Mouse (Mus musculus) thymus, postnatal 4 days (tissue): ENCODE results near the gene Susd1.

ENCODE experiments used
- DNase-seq: peaks from one replicate; pipeline ENCODE4 v3.0.0; 2021

Gene Susd1

DNA sequence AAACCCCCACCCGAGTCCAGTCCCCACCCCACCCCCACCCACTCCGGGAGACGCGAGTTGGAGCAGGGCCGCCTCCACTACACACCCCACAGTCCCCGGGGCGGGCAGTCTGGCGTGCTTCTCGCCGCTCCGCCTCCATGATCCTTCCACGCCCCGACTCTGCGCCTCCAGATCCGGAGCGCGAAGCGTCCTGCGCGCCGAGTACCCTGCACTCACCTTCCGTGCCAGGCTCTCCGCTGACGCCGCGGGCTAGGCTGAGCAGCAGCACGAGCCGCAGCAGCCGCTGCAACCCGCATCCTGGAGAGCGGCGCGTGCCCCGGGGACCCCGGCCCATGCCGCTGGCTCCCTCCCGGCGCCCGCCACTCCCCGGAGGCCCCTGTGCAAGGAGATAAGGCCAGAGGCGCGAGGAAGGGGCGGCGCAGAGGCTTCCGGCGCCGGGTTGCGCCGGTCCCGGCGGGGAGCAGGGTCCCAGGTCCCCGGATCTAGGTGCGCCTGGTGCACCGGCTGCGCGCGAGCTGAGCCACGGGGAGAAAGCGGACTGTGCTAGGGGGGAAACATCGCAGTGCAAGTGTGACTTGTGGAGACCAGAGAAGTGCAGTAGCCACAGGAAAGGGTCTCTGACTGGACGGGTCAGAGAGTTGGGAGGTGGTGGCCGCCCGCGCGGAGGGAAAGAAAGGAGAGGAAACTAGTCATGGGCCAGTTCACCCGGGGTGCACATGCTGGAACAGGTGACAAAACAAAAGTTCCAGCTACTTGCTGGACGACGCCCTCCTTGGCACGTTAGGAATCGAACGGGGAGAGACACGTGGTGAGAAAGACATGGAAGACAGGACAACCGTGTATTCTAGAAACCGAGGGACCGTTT, at the start of gene Susd1:
Susd1 (minus strand) TSS at position 644 of the 865 bp plus-strand sequence.
- DNase-seq, result peak; percentile 85

DNA sequence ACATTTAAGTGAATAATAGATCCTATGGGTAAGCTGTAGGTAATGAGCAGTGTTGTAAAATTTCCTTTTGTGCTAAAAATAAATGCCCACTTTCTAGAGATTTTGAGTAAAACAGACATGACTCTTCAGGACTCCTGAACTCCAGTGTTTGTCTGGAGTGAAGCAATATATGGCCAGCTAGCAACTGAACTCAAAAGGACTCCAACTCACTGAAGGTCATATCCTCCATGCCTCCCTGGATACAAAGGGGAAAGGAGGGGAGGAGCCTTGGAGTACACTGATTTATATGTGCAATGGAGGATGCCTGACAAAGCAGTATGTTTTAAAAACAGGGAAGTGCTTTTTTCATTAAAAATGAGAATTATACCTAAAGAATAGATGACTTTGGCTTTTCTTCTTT, 32.9 kb upstream of the Susd1 start:
- no peak for DNase-seq

DNA sequence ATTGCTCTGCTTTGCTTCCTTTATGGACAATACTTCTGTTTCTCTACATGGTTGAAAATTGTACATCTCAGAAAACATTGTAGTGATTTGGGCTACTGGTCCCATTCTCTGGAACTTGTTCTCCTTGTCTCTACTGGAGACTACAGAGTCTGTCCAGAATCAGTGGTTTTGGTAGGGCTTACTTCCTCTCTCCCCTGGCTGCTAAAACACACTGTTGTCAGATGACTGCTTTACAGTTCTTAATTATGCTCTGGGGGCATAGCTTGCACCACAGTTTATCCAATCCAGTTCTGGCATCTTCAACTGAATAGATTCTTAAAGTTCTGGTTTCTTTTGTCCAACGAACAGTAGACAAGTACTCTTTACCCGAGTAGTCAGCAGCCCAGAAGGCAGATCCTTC, 27.0 kb upstream of the Susd1 start:
- DNase-seq, result no peak

DNA sequence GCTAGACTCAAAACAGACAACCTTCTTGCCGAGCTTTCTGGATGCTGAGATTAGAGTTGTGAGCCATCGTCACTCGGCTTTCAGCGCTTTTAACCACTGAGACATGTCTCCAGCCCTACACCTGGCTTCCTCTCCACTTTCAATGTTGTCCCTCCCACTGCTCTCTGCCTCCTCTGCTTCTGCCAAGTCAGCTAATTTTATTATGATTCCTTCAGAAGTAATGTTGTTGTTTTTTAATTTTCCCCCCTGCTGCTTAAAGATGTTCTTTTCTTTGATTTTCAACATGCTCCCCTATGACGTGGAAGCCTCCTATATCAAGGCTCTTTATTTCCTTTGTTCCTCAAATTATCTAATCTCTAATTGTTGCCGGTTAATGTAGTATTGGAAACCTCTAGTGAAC, 26.2 kb upstream of the Susd1 start:
- DNase-seq, result no peak

DNA sequence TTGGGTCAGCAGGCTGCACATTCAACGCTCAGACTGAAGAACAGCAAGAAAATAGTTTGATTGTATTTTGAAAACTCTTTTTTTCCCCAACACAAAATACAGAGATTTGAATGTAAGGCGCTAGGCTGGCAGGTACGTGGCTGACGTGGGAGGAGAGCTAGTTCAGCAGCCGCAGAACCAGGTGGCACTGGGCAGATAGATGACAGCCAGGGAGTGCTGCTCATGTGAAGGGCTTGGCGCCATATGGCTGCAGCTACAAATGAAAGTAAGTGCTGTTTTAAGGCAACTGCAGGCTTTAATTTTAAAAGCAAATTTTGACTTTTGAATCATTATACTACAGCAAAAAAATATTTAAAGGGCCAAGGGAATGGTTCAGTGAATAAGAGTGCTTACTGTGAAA, 24.1 kb upstream of the Susd1 start:
- DNase-seq, result no peak

DNA sequence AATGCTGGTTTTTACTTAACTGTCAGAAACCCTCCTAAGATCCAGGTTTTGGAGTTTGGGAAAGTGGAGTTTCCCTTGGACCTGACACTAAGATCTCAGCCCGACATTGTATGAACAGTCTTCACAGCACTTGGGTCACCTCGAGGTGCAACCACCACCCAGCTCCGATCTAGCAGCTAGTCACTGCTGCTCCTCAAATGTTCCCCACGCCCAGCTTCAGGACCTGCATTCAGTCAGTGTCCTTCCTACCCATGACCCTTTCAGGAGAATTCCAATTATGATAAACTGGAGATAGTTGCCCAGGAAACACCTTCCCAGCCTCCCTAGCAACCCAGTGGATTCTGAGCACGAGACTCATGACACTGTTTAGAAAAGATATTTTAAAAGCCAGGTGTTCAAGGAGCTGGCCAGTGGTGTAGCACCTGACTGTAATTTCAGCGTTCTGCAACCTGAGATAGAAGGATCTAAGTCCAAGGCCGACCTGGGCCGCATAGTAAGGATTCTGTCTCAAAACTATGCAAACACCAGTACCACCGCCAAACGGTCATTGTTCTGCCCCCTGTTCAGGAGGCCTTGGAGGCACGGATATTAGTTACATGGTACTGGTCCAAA, 22.8 kb upstream of the Susd1 start:
- DNase-seq, result no peak

DNA sequence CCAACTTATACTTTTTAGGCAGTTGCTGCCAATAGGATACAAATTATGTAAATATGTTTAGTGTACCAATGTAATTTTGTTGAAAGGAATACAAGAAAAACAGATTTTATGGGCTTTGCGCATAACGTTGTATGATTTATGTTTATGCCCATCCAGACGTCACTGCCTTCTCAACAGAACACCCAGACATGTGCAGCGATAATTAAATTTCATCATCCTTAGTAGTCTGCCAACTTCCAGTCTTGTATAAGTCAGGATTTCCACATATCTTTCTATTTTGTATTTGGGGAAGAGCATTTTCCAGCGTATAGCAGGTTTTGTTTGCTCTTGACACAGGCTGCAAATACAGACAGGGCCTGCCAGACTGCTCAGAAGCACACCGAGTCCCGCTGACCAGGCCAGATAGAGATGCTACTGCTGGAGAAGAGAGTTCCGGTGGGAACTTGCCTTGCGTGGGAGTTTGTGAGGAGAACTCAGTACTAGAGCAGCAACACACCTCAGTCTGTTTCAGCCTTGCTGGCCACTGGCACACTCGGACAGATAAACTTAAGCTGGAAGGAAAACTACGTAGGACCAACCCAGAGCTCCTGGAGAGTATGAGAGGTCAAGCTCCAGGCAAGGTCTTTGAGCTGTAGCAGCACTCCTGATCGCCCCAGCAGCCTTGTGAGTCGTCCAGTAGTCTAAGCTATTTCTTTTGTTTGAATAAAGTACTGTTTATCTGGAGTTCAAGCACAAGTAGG, 21.0 kb upstream of the Susd1 start:
- no peak for DNase-seq

DNA sequence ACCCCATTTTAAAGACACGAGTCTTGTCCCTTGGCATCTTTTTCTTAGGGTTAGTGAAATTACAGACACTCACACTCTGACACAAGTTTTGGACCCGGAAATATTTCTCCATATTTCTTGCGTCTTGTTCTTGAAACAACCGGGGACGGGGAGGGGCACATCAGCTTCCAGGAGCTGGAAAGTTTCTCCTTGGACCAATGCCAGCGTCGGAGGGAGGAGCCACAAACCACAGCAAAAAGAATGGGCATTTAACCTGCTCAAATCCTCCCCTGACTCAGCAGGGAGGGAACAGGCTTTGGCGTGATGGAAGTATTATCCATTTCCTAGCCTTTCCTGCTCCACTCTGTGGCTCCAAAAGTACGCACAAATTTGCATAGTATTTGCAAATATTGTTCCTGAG, 19.5 kb upstream of the Susd1 start:
- DNase-seq, result no peak

DNA sequence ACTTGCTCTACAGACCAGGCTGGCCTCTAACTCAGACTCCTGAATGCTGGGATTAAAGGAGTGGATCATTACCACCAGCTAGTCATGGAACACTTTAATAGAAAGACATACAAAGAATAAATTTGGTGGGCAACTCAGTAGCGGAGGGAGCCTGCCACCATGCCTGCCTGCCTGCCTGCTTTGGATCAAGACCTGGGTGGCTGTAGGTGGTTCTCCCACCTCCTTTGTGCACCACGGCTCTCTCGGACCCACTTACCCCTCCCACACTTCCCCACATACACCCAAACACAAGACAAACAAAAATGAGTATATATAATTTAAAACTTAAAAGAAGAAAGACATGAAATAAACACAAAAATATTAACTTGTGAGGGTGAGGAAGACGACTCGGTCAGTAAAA, 18.7 kb upstream of the Susd1 start:
- DNase-seq, result no peak

DNA sequence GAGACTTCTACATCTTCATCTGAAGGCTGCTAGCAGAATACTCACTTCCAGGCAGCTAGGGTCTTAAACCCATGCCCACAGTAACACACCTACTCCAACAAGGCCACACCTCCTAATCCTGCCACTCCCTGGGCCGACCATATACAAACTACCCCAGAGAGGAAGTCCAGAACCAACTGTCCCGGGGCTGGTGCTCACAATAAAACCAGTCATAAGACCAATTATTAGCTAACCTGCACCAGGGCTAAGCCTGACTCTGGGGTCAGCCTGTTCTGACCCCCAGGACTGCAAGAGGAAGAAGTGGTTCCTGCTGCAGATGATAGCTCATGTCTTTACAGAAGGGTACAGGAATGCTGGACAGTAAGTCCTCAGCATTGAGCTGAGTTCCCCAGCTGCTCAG, 17.0 kb upstream of the Susd1 start:
- no peak for DNase-seq

DNA sequence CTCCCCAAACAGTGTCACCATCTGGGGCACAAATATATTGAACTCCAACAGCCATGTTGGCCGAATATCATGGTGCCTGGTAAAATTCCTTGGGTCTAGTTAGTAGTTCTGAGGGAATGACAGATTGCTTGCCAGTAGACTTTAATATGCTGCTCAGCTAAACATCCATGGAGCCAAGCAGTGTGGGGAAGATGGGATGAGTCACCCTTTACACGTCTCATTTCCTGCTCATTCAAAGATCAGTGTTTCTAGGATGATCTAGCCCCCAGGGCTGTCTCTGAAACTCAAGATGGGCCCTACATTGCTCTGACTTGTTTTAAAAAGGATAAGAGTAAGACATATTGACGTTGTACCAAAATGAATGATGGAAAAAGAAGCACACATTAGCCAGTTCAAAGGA, 15.6 kb upstream of the Susd1 start:
- no peak for DNase-seq

DNA sequence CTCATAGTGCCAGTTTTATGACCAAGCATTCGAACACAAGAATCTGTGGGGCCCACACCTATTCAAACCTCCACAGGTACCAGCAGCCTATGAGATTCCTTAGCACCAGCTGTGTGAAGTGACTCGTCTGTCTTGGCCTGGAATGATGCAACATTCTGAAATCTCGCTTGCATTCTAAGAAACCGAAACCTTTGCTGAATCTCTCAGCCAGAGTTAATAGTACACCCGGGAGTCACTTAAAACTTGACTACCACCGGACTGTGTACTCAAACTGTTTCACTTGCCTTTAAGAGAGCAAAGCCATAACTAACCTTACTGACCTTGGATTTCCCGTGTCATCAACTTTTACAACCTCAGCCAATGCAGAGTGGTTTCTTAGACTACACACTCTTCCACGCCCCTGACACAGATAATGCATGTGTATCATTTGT, 14.1 kb upstream of the Susd1 start:
- no peak for DNase-seq

DNA sequence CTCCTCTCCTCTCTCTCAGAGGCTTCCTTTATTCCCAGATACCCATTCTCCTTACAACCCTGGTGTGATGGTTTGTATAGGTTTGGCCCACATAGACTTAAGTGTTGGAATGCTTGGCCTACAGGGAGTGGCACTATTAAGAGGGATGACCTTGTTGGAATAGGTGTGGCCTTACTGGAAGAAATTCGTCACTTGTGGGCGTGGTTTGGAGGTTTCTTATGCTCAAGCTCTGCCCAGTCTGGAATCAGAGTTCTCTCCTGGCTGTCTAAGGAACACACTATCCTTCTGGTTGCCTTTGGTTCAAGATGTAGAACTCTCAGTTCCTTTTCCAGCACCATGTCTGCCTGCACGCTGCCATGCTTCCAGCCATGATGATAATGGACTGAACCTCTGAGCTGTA, 12.5 kb upstream of the Susd1 start:
- DNase-seq, result no peak

DNA sequence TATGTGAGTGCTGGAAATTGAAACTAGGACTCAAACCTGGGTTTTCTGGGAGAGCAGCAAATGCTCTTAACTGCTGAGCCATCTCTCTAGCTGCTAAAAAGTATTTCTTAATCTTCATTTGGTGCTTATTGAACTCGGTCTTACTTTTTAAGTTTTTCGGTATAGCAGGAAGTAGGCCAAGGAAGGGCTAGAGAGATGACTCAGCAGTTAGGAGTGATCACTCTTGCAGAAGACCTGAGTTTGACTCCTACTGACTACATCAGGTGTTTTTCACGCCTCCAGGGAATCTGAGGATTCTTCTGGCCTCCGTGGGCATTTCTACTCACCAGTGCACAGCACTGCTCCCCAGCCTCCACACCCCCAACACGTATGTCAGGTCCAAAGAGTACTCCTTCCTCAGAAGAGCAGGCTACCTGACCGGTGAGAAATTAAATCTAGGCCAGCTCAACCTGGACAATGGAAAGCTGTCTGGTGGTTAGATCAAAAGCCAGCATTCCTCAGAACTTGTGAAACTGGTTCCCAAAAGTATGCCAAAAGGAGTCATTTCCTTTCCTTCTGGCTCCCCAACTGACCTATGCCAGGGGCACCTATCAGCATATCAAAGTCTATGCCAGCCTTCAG, 11.9 kb upstream of the Susd1 start:
- no peak for DNase-seq

DNA sequence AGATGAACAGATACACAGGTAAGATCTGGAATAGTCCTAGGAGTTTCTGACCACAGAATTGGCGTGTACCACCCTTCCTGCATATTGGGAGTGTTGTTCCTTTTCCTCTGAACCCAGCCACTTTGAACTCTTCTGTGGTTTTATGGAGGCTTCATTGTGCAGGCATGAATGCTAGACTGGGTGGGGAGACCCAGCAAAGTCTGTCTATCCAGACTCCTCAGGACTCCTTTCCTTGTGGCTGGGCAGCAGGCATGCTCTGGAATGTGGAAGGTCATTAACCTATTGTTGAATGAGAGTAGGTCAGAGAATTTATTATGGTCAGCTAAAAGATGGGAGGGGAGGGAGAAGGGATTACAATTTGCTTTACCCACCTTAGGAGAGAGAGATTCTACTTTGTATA, 8.9 kb upstream of the Susd1 start:
- DNase-seq, result no peak

DNA sequence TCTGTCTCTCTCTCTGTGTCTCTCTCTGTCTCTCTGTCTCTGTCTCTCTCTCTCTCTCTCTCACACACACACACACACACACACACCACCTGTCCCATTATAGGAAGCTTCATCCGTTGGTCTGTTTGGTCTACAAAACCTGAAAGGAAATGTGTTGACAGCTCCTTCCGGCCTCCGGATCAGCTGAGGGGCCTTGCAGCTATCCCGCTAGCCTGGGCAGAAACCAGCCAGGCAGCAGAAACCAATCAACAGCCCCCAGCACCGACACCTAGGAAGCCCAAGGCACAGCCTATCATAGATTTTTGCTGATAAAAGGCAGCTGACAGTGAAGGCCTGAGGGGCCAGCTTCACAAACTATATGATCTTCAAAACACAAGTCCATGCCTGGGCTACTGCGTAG, 7.1 kb upstream of the Susd1 start:
- DNase-seq, result peak; percentile 58

DNA sequence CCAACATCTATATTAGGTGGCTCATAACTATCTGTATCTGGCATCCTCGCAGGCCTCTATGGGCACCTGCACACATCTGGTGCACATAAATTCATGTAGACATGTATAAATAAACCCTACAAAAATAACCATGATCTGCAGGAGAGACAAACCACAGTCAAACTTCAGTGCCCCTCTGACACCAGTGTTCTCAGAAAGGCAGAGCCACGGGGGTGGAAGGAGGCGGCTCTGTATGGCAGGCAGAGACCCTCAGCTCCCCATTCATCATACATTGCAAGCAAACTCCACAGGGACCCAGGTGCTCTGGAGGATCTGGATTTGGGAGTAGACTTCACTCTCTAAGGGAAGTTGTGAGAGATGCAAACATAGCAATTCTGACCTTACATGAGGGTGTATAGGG, 6.6 kb upstream of the Susd1 start:
- DNase-seq, result peak; percentile 40

DNA sequence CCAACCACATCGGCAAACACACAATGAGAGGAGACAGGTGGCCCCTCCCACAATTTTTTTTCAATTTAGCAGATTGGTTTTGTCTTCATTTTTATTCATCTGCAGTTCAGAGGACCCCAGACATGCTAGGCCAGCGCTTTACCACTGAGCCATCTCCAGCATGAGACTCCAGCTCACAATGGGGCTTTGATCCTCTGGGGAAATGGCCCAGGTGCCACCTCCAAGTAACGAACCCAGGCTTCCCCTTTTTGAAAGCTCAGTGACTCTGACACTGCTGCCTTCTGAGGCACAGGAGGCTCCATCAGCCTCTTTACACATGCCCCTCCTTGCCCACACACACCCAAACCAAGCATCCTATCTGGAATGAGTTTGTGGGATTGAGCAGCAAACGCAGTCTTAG, 5.7 kb upstream of the Susd1 start:
- peak; percentile 58 for DNase-seq

DNA sequence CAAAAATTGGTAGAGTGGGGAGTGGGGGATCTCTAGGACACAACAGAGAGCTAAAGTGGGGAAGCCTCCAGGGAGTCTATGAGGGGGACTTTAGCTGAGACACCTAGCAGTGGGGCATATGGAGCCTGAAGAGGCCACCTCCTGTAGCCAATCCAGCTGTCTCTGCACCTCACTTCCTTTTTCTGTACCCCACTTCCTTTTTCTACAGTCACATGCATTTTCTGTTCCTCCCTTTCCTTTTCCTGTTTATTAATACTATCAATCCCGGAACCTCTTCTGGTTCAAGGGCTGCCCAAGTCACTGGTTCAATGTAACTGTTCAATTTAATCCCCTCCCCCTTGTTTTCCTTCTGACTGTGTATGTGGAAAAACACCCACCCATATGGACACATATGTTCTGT, 2.8 kb upstream of the Susd1 start:
- no peak for DNase-seq

DNA sequence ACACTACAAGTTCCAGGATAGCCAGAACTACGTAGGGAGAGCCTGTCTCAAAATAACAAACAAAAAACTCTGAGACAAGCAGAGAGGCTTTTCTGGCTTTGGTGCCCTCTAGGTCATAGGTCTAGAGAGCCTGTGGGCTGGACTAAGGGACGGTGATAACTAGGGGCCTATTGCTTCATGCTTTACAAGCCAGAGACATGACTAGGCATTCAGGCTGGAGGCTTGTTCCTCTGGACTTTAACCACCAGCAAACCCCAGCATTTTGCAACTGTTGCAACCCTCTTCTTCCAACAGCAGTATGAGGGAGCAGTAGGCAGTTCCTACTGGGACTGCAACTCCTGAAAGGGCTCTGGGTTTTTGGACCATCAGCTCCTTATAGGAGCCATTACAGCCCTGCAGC, 1.5 kb upstream of the Susd1 start:
- DNase-seq, result no peak

DNA sequence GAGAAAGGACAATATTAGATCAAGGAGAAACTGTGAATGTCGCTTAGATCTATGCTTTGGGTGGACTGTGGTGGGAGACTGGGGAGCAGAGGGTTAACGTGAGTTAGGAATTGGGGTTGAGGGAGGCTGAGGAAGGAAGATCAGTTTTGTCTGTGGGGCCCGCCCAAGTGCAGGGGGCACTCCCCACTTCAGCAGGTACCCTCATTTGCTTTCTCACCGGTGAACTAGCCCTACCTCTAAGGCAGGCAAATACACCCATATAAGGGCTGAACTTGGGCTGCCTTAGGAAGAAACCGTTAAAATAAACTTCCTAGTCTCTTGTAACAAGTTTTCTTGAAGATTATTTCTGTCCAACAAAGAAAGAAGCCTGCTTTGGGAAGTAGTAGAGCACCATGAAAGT, 608 bp upstream of the Susd1 start:
- DNase-seq, result peak; percentile 33

DNA sequence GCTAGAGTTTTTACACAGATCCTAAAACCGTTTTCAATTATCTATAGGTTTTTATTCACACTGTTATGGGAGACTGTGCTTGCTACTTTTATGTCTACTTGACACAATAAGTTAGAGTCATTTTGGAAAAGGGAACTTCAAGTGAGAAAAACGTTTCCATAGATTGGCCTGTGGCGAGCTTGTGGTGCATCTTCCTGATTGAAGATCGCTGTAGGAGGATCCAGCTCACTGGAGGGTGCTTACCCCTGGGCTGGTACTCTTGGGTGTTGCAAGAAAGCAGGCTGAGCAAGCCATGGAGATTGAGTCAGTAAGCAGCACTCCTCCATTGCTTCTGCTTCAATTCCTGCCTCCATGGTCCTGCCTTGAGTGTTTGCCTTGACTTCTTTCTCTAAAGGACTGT, 2.5 kb downstream of the Susd1 start:
- no peak for DNase-seq

DNA sequence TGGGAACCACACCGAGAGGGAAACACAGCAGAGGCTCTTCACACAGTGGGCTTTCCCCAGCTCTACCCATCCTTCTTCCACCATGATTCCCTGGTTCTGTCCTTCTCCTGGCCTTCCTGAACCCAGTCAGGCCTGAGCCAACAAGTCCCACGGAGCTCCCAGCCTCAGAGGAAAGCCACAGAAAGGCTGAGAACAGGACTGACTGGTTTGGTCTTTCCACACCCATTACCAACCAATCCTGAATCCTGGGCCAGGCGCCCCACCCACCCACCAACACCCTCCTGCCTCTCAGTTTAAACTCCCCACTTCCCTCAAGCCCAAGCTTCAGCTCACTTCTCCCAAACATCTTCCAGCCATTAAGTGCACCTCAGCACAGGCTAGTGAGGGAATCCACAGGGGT, 4.4 kb downstream of the Susd1 start:
- no peak for DNase-seq

DNA sequence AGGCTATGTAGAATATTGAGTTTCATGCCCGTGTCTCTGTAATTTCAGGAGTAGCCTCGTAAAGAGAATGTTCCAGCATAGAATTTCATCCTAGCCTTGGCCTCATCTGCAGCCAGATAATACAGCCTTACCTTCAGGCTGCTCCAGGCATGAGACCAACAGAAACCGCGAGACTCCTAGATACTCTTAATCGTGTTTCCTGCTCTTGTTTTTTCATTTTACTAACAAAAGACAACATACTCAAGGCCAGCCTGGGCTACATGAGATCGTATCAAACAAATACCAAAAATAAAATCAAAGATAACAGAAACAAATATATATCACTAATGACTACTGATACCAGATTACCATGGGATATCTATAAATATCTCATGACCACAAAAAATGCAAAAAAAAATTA, 9.3 kb downstream of the Susd1 start:
- no peak for DNase-seq
